Mouse (Mus musculus) intestine, embryonic 15.5 days (tissue): Measurements from ENCODE around the gene Zfp867. TPM values are rescaled to one million over a fixed set of nuclear protein-coding genes. Genes with fewer than 3 reads are reported as not detected.

Experiments used
- ATAC-seq: fragments of 200-750 bp; cut with Nextera tagmentation; 2 replicates; pipeline ENCODE4 v1.8.0; 2017; ENCODE audit warnings: moderate TSS enrichment, moderate library complexity
- H3K27ac ChIP-seq: fragments of 300-500 bp; sonication (generic); 2 replicates; pipeline ENCODE4 v1.5.1; 2015; ENCODE audit warnings: mild to moderate bottlenecking, inconsistent platforms
- H3K27me3 ChIP-seq: fragments of 300-500 bp; sonication (generic); replicated peaks from 2 replicates; pipeline ENCODE4 v1.6.1; 2015; ENCODE audit warnings: inconsistent platforms
- H3K36me3 ChIP-seq: fragments of 300-500 bp; sonication (generic); 2 replicates; pipeline ENCODE4 v1.6.1; 2015; ENCODE audit warnings: inconsistent platforms
- H3K4me1 ChIP-seq: fragments of 300-500 bp; sonication (generic); replicated peaks from 2 replicates; pipeline ENCODE4 v1.6.1; 2015; ENCODE audit warnings: inconsistent platforms
- H3K4me2 ChIP-seq: fragments of 300-500 bp; sonication (generic); replicated peaks from 2 replicates; pipeline ENCODE4 v1.6.1; 2015; ENCODE audit warnings: mild to moderate bottlenecking, inconsistent platforms
- H3K4me3 ChIP-seq: fragments of 300-500 bp; sonication (generic); replicated peaks from 2 replicates; pipeline ENCODE4 v1.5.1; 2015; ENCODE audit warnings: inconsistent platforms
- H3K9ac ChIP-seq: fragments of 300-500 bp; sonication (generic); 2 replicates; pipeline ENCODE4 v1.6.1; 2015; ENCODE audit warnings: inconsistent platforms
- H3K9me3 ChIP-seq: fragments of 300-500 bp; sonication (generic); 2 replicates; pipeline ENCODE4 v1.6.1; 2016; ENCODE audit warnings: inconsistent platforms
- WGBS: fragments of 180-500 bp; shearing (Covaris S2); methylation state at CpG from one replicate; pipeline ENCODE4 v1.1.7; 2015; 5-methylcytosine and 5-hydroxymethylcytosine counted together
- polyA plus RNA-seq: library from polyadenylated mRNA; unstranded; fragments of >200 nt; fragmentation: Nextera tagmentation; extraction: Ambion mirVana; gene quantifications from 2 replicates; pipeline ENCODE4 v1.2.1, GENCODE M21; 2015

Gene Zfp867
- polyA plus RNA-seq, 1 experiment from 2014 or later: 5.3 TPM

GRCm38 (mm10) chr11:59451086-59451485 is 21.2 kb downstream of the Zfp867 start, which contains the start of gene Snap47:
TSS of gene Snap47 (minus strand) at chr11:59451186.
- Histone ChIP-seq H3K27me3 (no peaks in the 10 kb centered on the region), H3K4me2 (peak within 1 kb of the TSS; percentile 83), H3K4me1 (peaks cover 19% of the 10 kb centered on the region), H3K36me3 (peaks cover 14% of the 10 kb centered on the region), H3K27ac (peak within 1 kb of the TSS; percentile 80), H3K4me3 (peak within 1 kb of the TSS; percentile 82), H3K9me3 (no peaks in the 10 kb centered on the region), H3K9ac (peak within 1 kb of the TSS; percentile 83)
- ATAC-seq: no peak
- 82% methylated on average over 4 of the region's 4 CpGs for WGBS

- peak overlapping the region; percentile 82 for H3K4me3 ChIP-seq
- ATAC-seq: peak; percentile 83
These were observed 22.0 kb downstream of the Zfp867 start for GRCm38 (mm10) chr11:59450230-59450771.

GRCm38 (mm10) chr11:59449741-59450229 is 22.5 kb downstream of the Zfp867 start, which contains the start of gene Jmjd4:
TSS of gene Jmjd4 (plus strand) at chr11:59450045.
- Histone ChIP-seq H3K27ac (peak within 1 kb of the TSS; percentile 80), H3K4me3 (peak within 1 kb of the TSS; percentile 82), H3K4me2 (peak within 1 kb of the TSS; percentile 83), H3K4me1 (peaks cover 19% of the 10 kb centered on the region), H3K36me3 (peaks cover 6% of the 10 kb centered on the region), H3K9ac (peak within 1 kb of the TSS; percentile 83), H3K9me3 (no peaks in the 10 kb centered on the region), H3K27me3 (no peaks in the 10 kb centered on the region)
- under 1% methylated on average over 40 of the region's 40 CpGs for WGBS
- ATAC-seq: peak; percentile 99

More at GRCm38 (mm10) chr11:59450230-59450771, 22.0 kb downstream of the Zfp867 start:
- Histone ChIP-seq H3K9me3 (no peaks in the 10 kb centered on the region), H3K4me1 (peaks cover 19% of the 10 kb centered on the region), H3K27ac (peak overlapping the region; percentile 80), H3K4me2 (peak overlapping the region; percentile 83), H3K27me3 (no peaks in the 10 kb centered on the region), H3K9ac (peak overlapping the region; percentile 83), H3K36me3 (peaks cover 11% of the 10 kb centered on the region)
- under 1% methylated on average over 38 of the region's 38 CpGs for WGBS

- no peak overlapping the region for H3K4me2 ChIP-seq
- H3K27ac ChIP-seq: no peak overlapping the region
- H3K4me1 ChIP-seq: no peaks in the 10 kb centered on the region
- no peak for ATAC-seq
- H3K9me3 ChIP-seq: no peaks in the 10 kb centered on the region
- peaks cover under 1% of the 10 kb centered on the region for H3K36me3 ChIP-seq
- no peak overlapping the region for H3K4me3 ChIP-seq
- H3K9ac ChIP-seq: no peak overlapping the region
- no peaks in the 10 kb centered on the region for H3K27me3 ChIP-seq
These were observed 29.2 kb downstream of the Zfp867 start for GRCm38 (mm10) chr11:59443102-59443501.

GRCm38 (mm10) chr11:59437954-59438353 is 34.3 kb downstream of the Zfp867 start:
- H3K36me3 ChIP-seq: peaks cover 5% of the 10 kb centered on the region
- 92% methylated on average over 12 of the region's 12 CpGs for WGBS

GRCm38 (mm10) chr11:59432261-59432660 is 40.0 kb downstream of the Zfp867 start:
- Histone ChIP-seq H3K4me1 (0 out of 2 replicates have a peak, but pooled peaks cover 5% of the 10 kb centered on the region), H3K36me3 (no peaks in the 10 kb centered on the region; the same call in 1 of the 2 replicates), H3K4me3 (no peak overlapping the region), H3K27me3 (no peaks in the 10 kb centered on the region), H3K27ac (no peak overlapping the region), H3K9ac (no peak overlapping the region), H3K9me3 (no peaks in the 10 kb centered on the region), H3K4me2 (no peak overlapping the region)
- 38% methylated on average over 3 of the region's 3 CpGs for WGBS
- no peak for ATAC-seq

More at GRCm38 (mm10) chr11:59437954-59438353, 34.3 kb downstream of the Zfp867 start:
- Histone ChIP-seq H3K9me3 (no peaks in the 10 kb centered on the region), H3K9ac (no peak overlapping the region), H3K4me1 (no peaks in the 10 kb centered on the region), H3K4me2 (no peak overlapping the region), H3K27ac (no peak overlapping the region), H3K4me3 (no peak overlapping the region), H3K27me3 (no peaks in the 10 kb centered on the region)
- ATAC-seq: no peak

- H3K4me1 ChIP-seq: 0 out of 2 replicates have a peak, but pooled peaks cover 5% of the 10 kb centered on the region
- no peaks in the 10 kb centered on the region for H3K9me3 ChIP-seq
- H3K4me3 ChIP-seq: no peak overlapping the region
- H3K9ac ChIP-seq: no peak overlapping the region
- no peak for ATAC-seq
- H3K27me3 ChIP-seq: no peaks in the 10 kb centered on the region
- no peak overlapping the region for H3K4me2 ChIP-seq
- H3K27ac ChIP-seq: no peak overlapping the region
- WGBS: 75% methylated on average over 1 of the region's 1 CpGs
- no peaks in the 10 kb centered on the region for H3K36me3 ChIP-seq
These were observed 42.3 kb downstream of the Zfp867 start for GRCm38 (mm10) chr11:59429959-59430358.

- Histone ChIP-seq H3K27me3 (no peaks in the 10 kb centered on the region), H3K27ac (no peak overlapping the region), H3K9ac (no peak overlapping the region), H3K9me3 (no peaks in the 10 kb centered on the region), H3K4me2 (no peak overlapping the region), H3K4me1 (0 out of 2 replicates have a peak, but pooled peaks cover 5% of the 10 kb centered on the region), H3K36me3 (no peaks in the 10 kb centered on the region), H3K4me3 (no peak overlapping the region)
- no peak for ATAC-seq
- 83% methylated on average over 9 of the region's 9 CpGs for WGBS
These were observed 44.1 kb downstream of the Zfp867 start for GRCm38 (mm10) chr11:59428057-59428660.

- H3K27me3 ChIP-seq: no peaks in the 10 kb centered on the region
- ATAC-seq: no peak
- H3K9me3 ChIP-seq: no peaks in the 10 kb centered on the region
- 0 out of 2 replicates have a peak, but pooled peaks cover 3% of the 10 kb centered on the region for H3K36me3 ChIP-seq
- no peak overlapping the region for H3K27ac ChIP-seq
- 56% methylated on average over 7 of the region's 7 CpGs for WGBS
- 0 out of 2 replicates have a peak, but pooled peaks cover 3% of the 10 kb centered on the region for H3K4me1 ChIP-seq
- H3K4me3 ChIP-seq: no peak overlapping the region
- H3K4me2 ChIP-seq: no peak overlapping the region
- H3K9ac ChIP-seq: no peak overlapping the region
These were observed 46.6 kb downstream of the Zfp867 start for GRCm38 (mm10) chr11:59425671-59426101.

GRCm38 (mm10) chr11:59423010-59423588 is 49.2 kb downstream of the Zfp867 start:
- Histone ChIP-seq H3K27me3 (no peaks in the 10 kb centered on the region), H3K9ac (no peak overlapping the region), H3K36me3 (0 out of 2 replicates have a peak, but pooled peaks cover 6% of the 10 kb centered on the region), H3K4me2 (no peak overlapping the region), H3K4me1 (0 out of 2 replicates have a peak, but pooled peaks cover 3% of the 10 kb centered on the region), H3K4me3 (no peak overlapping the region), H3K27ac (no peak overlapping the region), H3K9me3 (no peaks in the 10 kb centered on the region)
- 65% methylated on average over 5 of the region's 5 CpGs for WGBS
- no peak for ATAC-seq

- Histone ChIP-seq H3K36me3 (0 out of 2 replicates have a peak, but pooled peaks cover 6% of the 10 kb centered on the region), H3K27ac (no peak overlapping the region), H3K4me1 (0 out of 2 replicates have a peak, but pooled peaks cover 3% of the 10 kb centered on the region), H3K9me3 (no peaks in the 10 kb centered on the region), H3K9ac (no peak overlapping the region), H3K4me3 (no peak overlapping the region), H3K27me3 (no peaks in the 10 kb centered on the region), H3K4me2 (no peak overlapping the region)
- WGBS: 86% methylated on average over 2 of the region's 2 CpGs
- ATAC-seq: no peak
These were observed 50.3 kb downstream of the Zfp867 start for GRCm38 (mm10) chr11:59421967-59422366.

- Histone ChIP-seq H3K9me3 (no peaks in the 10 kb centered on the region), H3K27ac (no peak overlapping the region), H3K4me1 (0 out of 2 replicates have a peak, but pooled peaks cover 3% of the 10 kb centered on the region), H3K36me3 (0 out of 2 replicates have a peak, but pooled peaks cover 6% of the 10 kb centered on the region), H3K4me2 (no peak overlapping the region), H3K9ac (no peak overlapping the region), H3K27me3 (no peaks in the 10 kb centered on the region), H3K4me3 (no peak overlapping the region)
- ATAC-seq: no peak
- WGBS: 76% methylated on average over 8 of the region's 8 CpGs
These were observed 50.8 kb downstream of the Zfp867 start for GRCm38 (mm10) chr11:59421436-59421835.
